Mouse (Mus musculus): ENCODE measurements around the gene Nelfa. TPM values are rescaled to one million over a fixed set of nuclear protein-coding genes. Genes with fewer than 3 reads are reported as not detected.
A peak's percentile ranks its signal among the peaks of the same experiment; 100 is the strongest.
"Not testable (repeated sequence)": the region's sequence is repeated elsewhere in the genome, so short reads cannot be mapped to it uniquely, and the experiment has no call there.

The Nelfa gene
- polyA plus RNA-seq (2015; fragmentation: Nextera tagmentation; extraction: Ambion mirVana), result 61.9 and 67.7 TPM in 2 replicates

DNA sequence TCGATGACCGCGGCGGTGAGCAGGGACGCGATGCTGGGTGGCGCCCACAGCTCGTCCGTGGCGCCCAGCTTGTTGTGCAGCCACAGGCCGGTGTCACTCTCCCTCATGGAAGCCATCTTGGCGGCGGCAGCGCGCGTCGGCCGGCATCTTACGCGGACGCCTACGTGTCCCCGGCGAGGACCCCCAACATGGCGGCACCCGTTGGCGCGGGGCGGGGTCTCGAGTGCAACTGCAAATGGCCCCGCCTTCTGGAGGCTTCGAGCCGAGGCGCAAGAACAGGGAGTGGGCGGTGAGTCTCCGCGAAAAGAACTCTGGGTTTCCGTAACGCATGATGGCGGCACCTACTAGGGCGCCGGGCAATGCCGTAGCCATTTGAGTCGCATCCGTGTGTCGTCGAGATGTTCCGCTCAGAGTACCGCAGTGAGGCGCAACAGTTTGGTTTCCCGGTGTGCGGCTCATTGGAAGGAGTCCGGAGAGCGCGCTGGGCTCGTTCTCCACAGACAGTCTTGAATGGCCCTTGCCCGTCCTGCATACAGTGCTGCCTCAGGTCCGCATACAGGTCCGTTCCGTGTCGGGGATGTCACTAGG is at the start of gene Nelfa:
Nelfa (minus strand) TSS at position 294 of the 588 bp plus-strand sequence.
- peak; percentile 97 for ATAC-seq (ENCODE audit: insufficient number of reproducible peaks, insufficient read depth, low FRiP score, low TSS enrichment, low read depth)
- Histone ChIP-seq H3K27ac (peak within 1 kb of the TSS; percentile 94), H3K9ac (peak within 1 kb of the TSS; percentile 95), H3K4me2 (peak within 1 kb of the TSS; percentile 75), H3K4me3 (peak within 1 kb of the TSS; percentile 87), H3K9me3 (peaks cover 7% of the 10 kb centered on the region), H3K27me3 (no peaks in the 10 kb centered on the region), H3K36me3 (peaks cover 26% of the 10 kb centered on the region), H3K4me1 (peaks cover 22% of the 10 kb centered on the region)
- WGBS, result under 1% methylated on average over 61 of the region's 61 CpGs

DNA sequence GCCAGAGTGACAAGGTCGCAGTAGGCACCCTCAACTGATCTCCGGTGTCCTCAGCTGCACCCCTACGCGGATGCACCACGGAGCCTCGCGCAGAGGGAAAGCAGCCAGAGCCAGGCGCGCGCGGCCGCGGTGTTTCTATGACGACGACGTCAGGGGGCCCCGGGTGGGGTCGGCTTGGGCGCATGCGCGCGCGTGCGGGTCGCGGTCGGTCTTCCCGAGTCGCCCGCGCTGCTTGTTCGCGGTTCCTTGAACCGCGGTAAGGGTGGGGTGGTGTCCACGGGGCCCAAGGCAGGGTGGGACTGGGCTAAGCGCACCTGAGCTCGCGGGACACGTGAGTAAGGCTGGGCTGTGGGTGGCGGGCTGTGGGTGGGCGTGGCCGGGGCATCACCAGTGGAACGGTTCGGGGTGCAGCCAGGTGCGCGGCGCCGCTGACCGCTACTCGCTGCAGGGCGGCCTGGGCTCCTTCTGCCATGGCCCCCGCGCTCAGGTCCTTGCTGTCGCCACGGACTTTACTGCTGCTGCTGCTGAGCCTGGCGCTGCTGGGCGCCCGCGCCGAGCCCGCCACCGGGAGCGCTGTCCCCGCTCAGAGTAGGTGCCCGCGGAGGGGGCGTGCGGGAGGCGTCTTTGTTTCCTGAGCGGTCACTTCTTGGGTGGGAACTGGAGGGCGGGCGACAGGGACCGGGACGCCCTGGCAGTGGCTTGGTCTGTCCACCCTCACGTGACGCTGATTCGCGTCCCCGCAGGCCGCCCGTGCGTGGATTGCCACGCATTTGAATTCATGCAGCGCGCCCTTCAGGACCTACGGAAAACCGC is 47.3 kb upstream of the Nelfa start, which contains the start of gene Gm1673:
Gm1673 (plus strand) TSS at position 125 of the 813 bp plus-strand sequence.
- Histone ChIP-seq H3K9me3 (no peaks in the 10 kb centered on the region), H3K4me2 (peak within 1 kb of the TSS; percentile 91), H3K4me1 (peaks cover 16% of the 10 kb centered on the region), H3K9ac (peak within 1 kb of the TSS; percentile 81), H3K27ac (peak within 1 kb of the TSS; percentile 78), H3K4me3 (peak within 1 kb of the TSS; percentile 89), H3K36me3 (peaks cover 5% of the 10 kb centered on the region; the same call in 1 of the 2 replicates), H3K27me3 (no peaks in the 10 kb centered on the region)
- WGBS, result under 1% methylated on average over 87 of the region's 88 CpGs
- ATAC-seq (ENCODE audit: insufficient number of reproducible peaks, insufficient read depth, low FRiP score, low TSS enrichment, low read depth), result peak; percentile 82

DNA sequence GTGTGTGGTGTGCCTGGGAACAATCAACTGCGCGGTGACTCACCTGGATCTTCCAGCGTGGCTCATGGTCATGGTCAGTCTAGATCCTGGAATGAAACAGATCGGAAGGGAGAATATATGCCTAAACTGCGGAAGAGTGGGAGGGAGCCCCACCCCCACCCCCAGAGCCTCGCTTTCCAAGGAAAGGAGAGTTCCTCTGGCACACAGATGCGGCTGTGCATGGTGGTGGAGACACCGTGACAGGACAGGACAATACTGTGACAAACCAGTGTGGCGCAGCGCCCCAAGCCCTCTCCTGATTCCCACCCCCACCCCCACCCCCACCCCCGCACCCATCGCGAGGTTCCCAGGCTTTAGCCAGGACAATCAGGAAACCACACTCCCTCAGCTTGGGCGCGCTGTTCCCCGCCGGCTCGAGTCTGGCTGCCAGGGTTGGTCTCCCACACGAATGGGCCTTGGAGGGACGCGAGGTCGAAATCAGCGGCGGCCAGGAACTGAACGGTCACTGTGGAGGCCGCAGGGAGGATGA is 46.6 kb upstream of the Nelfa start:
- peaks cover 5% of the 10 kb centered on the region; the same call in 1 of the 2 replicates for H3K36me3 ChIP-seq
- peak overlapping the region; percentile 89 for H3K4me3 ChIP-seq
- no peaks in the 10 kb centered on the region for H3K27me3 ChIP-seq
- peak overlapping the region; percentile 81 for H3K9ac ChIP-seq
- ATAC-seq (ENCODE audit: insufficient number of reproducible peaks, insufficient read depth, low FRiP score, low TSS enrichment, low read depth), result peak; percentile 18; the same call in 1 of the 2 replicates
- no peaks in the 10 kb centered on the region for H3K9me3 ChIP-seq
- WGBS, result 2% methylated on average over 26 of the region's 26 CpGs
- H3K4me1 ChIP-seq, result peaks cover 16% of the 10 kb centered on the region
- peak overlapping the region; percentile 91 for H3K4me2 ChIP-seq
- peak overlapping the region; percentile 78 for H3K27ac ChIP-seq

DNA sequence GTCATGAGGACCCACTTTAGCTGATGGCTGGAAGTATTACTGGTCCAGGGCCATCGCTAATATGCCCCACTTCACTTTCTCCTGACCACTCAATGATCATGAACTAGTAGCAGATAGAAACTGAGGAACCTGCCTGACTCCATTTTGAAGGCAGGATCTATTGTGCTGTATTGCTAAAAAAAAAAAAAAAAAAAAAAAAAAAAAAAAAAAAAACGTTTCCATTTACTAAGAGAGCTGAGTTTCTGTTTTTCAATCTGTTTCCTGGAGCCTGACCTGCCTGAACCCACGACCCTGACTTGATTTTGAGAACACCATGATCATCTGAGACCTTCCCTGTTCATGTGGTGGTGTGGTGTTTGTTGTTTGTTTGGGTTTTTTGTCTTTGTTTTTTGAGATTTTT is 40.1 kb upstream of the Nelfa start:
- H3K4me2 ChIP-seq, result no peak overlapping the region
- H3K27me3 ChIP-seq, result no peaks in the 10 kb centered on the region
- no peaks in the 10 kb centered on the region for H3K9me3 ChIP-seq
- 39% methylated on average over 3 of the region's 3 CpGs for WGBS
- no peaks in the 10 kb centered on the region for H3K36me3 ChIP-seq
- no peak for ATAC-seq (ENCODE audit: insufficient number of reproducible peaks, insufficient read depth, low FRiP score, low TSS enrichment, low read depth)
- H3K27ac ChIP-seq, result no peak overlapping the region
- H3K4me3 ChIP-seq, result no peak overlapping the region
- H3K9ac ChIP-seq, result no peak overlapping the region
- H3K4me1 ChIP-seq, result no peaks in the 10 kb centered on the region

DNA sequence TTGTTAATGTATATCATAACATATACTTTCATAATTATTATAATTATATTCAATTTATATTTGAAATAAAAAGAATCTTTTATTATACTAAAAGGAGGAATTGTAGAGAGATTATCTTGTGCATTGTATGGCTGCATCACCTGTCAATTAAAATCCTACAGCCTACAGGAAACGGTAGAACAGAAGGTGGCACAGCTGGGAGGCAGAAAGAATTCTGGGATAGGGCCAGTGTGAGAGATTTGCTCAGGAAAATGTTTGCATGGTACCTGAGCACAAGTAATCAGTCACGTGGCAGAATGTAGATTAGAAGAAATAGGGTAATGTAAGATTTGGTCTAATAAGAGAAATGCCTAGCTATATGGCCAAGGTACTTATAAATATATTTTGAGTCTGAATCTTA is 38.5 kb upstream of the Nelfa start:
- 53% methylated on average over 2 of the region's 2 CpGs for WGBS
- Histone ChIP-seq H3K27me3 (no peaks in the 10 kb centered on the region), H3K4me1 (no peaks in the 10 kb centered on the region), H3K9me3 (no peaks in the 10 kb centered on the region), H3K36me3 (no peaks in the 10 kb centered on the region), H3K4me3 (no peak overlapping the region), H3K9ac (no peak overlapping the region), H3K27ac (no peak overlapping the region), H3K4me2 (no peak overlapping the region)
- no peak for ATAC-seq (ENCODE audit: insufficient number of reproducible peaks, insufficient read depth, low FRiP score, low TSS enrichment, low read depth)

DNA sequence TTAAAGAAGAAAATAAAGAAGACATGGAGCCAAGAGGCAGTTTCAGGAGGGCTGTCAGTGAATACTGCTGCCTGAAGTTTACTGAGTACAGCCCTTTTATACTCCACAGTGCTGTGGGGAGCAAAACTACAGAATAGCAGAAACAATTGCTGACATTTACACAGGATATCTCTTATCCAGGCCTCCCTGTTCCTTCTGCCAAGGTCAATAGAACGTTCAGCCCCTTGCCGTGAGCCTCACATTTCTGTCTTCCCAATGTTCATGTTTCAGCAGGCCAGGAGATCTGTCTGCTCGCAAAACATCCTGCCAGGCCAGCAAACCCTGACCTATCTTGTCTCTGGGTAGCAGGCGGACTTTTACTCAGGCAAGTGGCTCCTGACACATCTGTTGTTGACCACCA is 23.2 kb upstream of the Nelfa start:
- Histone ChIP-seq H3K9ac (no peak overlapping the region), H3K27me3 (no peaks in the 10 kb centered on the region), H3K4me3 (no peak overlapping the region), H3K36me3 (no peaks in the 10 kb centered on the region), H3K27ac (no peak overlapping the region), H3K4me1 (no peaks in the 10 kb centered on the region), H3K4me2 (no peak overlapping the region), H3K9me3 (peaks cover 12% of the 10 kb centered on the region; the same call in 1 of the 2 replicates)
- 68% methylated on average over 4 of the region's 4 CpGs for WGBS
- ATAC-seq (ENCODE audit: insufficient number of reproducible peaks, insufficient read depth, low FRiP score, low TSS enrichment, low read depth), result no peak

DNA sequence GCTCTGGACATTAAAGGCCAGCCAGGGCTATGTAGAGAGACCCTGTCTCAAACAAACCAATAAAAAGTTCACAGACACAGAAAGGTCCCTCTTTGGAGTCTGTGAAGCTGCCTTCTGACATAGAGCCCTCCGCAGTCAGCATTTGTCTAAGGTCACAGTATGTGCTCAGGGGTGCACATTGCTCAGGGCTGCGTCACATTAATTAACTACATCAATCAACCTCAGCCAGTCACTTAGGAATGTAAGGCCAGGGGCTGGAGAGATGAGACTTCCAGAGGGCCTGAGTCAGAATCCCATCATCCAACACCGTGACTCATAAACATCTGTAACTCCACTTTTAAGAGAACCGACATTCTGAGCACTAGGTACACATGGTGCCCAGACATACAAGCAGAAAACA is 19.7 kb upstream of the Nelfa start:
- no peak overlapping the region for H3K9ac ChIP-seq
- H3K4me1 ChIP-seq, result no peaks in the 10 kb centered on the region
- peaks cover 25% of the 10 kb centered on the region for H3K9me3 ChIP-seq
- no peak overlapping the region for H3K4me2 ChIP-seq
- H3K27me3 ChIP-seq, result no peaks in the 10 kb centered on the region
- ATAC-seq (ENCODE audit: insufficient number of reproducible peaks, insufficient read depth, low FRiP score, low TSS enrichment, low read depth), result no peak
- H3K36me3 ChIP-seq, result no peaks in the 10 kb centered on the region
- WGBS, result 72% methylated on average over 4 of the region's 4 CpGs
- no peak overlapping the region for H3K4me3 ChIP-seq
- H3K27ac ChIP-seq, result no peak overlapping the region

DNA sequence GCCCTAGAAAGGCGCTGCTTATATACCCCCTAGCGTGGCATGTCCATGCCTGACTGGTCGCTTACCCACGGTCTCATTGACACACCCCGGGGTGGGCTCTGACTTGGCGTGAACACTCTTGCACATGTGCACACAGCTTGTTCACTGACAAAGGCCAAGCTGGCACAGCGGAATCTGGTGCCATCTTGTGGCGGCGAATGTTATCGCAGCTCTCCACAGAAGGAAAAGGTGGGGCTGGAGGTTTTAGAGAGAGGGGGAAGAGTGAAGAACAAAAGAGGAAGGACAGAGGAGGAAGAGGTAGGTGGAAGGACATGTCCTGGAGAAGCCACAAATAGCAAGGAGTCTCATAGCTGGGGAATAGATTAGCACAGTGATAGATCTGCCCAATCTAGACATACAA is 18.1 kb upstream of the Nelfa start:
- no peak overlapping the region for H3K4me2 ChIP-seq
- peaks cover 25% of the 10 kb centered on the region for H3K9me3 ChIP-seq
- no peak overlapping the region for H3K4me3 ChIP-seq
- H3K9ac ChIP-seq, result no peak overlapping the region
- no peak overlapping the region for H3K27ac ChIP-seq
- ATAC-seq (ENCODE audit: insufficient number of reproducible peaks, insufficient read depth, low FRiP score, low TSS enrichment, low read depth), result no peak
- H3K4me1 ChIP-seq, result no peaks in the 10 kb centered on the region
- 40% methylated on average over 10 of the region's 10 CpGs for WGBS
- H3K36me3 ChIP-seq, result no peaks in the 10 kb centered on the region
- no peaks in the 10 kb centered on the region for H3K27me3 ChIP-seq

DNA sequence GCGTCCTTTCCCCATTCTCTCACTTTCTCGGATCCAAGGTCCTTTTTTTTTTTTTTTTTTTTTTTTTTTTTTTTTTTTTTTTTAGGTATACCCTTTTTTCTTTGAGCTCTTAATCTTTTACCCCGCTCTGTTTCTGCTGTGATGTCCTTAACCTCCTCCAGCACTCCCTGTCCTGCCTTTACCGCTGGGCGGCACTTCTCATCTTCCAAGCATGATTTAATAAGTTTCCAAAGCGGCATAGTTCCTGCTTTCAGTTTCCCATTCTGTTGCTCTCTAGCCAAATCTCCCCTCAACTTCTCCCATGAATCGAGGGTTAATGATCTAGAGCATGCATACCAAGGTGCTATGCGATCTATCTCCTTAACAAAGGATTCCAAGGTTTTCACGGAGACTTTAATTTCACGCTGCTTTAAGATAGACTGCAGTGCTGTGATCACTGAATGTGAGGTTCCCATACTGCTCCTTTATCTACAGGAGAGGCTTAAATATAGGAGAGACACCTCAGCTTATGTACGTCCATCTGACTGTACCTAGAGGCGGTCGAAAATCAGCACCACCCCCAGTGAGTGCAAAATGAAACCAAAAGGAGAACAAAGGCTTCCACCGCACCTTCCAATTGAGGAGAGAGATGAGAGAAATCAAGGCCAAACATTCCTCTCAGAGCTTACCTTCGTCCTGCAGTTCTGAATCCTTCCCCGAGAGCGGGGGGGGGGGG is 17.4 kb upstream of the Nelfa start:
- Histone ChIP-seq H3K4me1 (no peaks in the 10 kb centered on the region), H3K9me3 (peaks cover 23% of the 10 kb centered on the region), H3K4me3 (no peak overlapping the region), H3K9ac (no peak overlapping the region), H3K4me2 (no peak overlapping the region), H3K36me3 (no peaks in the 10 kb centered on the region), H3K27ac (no peak overlapping the region), H3K27me3 (no peaks in the 10 kb centered on the region)
- ATAC-seq (ENCODE audit: insufficient number of reproducible peaks, insufficient read depth, low FRiP score, low TSS enrichment, low read depth), result no peak
- WGBS, result 87% methylated on average over 16 of the region's 17 CpGs

DNA sequence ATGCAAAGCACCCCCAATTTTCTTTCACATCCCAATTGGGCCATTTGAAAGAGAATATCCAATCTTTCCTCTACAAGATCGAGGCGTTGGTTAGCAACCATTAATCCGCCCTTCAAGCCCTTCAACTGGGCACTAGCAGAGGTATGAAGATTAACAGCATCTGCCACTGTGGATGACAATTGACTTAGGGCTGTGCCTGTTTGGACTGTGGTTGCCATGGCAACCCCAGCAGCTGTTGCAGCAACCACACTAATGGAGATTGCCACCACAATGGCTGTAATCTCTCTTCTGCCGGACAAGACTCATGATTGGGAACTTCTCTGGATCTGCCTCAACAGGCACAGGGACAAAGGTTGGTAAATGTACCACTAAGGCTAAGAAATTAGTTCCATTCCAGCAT is 12.1 kb upstream of the Nelfa start:
- ATAC-seq (ENCODE audit: insufficient number of reproducible peaks, insufficient read depth, low FRiP score, low TSS enrichment, low read depth), result no peak
- H3K27me3 ChIP-seq, result no peaks in the 10 kb centered on the region
- H3K9ac ChIP-seq, result no peak overlapping the region
- H3K36me3 ChIP-seq, result no peaks in the 10 kb centered on the region
- H3K4me3 ChIP-seq, result no peak overlapping the region
- no peak overlapping the region for H3K27ac ChIP-seq
- H3K4me1 ChIP-seq, result no peaks in the 10 kb centered on the region
- H3K9me3 ChIP-seq, result peaks cover 24% of the 10 kb centered on the region
- 89% methylated on average over 4 of the region's 4 CpGs for WGBS
- H3K4me2 ChIP-seq, result no peak overlapping the region

DNA sequence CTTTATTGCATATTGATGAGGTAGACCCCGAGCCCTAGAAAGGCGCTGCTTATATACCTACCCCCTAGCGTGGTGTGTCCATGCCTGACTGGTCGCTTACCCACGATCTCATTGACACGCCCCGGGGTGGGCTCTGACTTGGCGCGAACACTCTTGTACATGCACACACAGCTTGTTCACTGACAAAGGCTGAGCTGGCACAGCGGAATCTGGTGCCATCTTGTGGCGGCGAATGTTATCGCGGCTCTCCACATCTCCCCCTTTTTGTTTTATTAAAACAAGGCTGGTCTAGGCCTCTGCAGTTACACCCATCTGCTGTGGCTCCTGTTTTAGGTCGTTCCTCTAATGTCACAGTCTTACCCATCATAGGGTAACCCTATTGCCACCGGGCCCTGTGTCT is 10.8 kb upstream of the Nelfa start:
- not testable (repeated sequence) for H3K27me3 ChIP-seq; H3K27ac ChIP-seq; H3K4me3 ChIP-seq; ATAC-seq (ENCODE audit: insufficient number of reproducible peaks, insufficient read depth, low FRiP score, low TSS enrichment, low read depth); H3K4me2 ChIP-seq; H3K36me3 ChIP-seq; H3K4me1 ChIP-seq; H3K9ac ChIP-seq
- H3K9me3 ChIP-seq, result peaks cover 26% of the 10 kb centered on the region
- 81% methylated on average over 16 of the region's 16 CpGs for WGBS
